Mouse (Mus musculus) CD4-positive, CD25-positive, alpha-beta regulatory T cell, adult 4 months (primary cell): ENCODE data around the gene Cog2. TPM values are rescaled to one million over a fixed set of nuclear protein-coding genes. Genes with fewer than 3 reads are reported as not detected.

Source experiments
- ATAC-seq: one replicate; pipeline ENCODE4 v1.8.0; 2017
- polyA plus RNA-seq, 2 experiments: library from polyadenylated mRNA; unstranded; fragments of 100-300 nt; shearing (Covaris generic); gene quantifications; one replicate each; pipeline ENCODE4 v1.2.1; 2017

Gene Cog2
- 10 to 100 TPM; 49.6 to 62.7 TPM for polyA plus RNA-seq

DNA sequence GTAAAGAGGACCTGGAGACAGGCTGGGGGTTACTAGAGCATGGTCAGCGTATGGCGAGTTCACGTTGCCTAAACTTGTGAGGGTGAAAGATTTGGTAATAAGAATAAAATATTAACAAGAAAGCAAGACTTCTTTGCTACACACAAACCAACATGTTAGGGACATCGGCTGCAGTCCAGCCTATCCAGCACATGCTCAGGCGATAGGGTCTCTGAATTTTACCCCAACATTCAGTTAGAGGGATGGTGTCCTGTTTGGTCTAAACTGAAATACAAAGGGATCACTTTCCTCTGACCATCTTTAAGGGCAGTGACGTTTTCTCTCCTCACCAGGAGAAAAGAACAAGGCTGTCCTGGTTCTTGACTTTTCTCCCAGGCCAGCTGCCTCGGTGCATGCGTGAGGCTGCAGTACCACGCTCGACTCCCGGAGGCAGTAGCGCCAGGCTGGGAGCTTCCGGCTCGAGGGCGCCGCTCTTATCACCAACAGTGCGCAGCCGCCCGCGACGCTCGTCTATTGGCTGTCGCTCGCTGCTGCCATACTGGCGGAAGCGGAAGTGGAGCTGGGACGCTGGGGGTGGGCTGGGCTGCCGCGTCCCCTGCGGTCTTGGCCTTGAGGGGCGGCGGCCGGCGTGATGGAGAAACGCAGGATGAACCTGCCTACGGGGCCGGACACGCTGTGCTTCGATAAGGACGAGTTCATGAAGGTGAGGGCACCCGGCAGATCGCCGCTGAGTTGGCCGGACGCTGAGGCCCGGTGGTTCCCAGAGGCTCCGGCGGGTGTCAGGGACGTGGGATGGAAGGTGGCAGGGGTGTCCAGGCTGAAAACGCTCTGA lies at the start of gene Cog2:
Cog2 (plus strand) TSS at position 519 of the 832 bp plus-strand sequence.
- peak; percentile 100 for ATAC-seq

DNA sequence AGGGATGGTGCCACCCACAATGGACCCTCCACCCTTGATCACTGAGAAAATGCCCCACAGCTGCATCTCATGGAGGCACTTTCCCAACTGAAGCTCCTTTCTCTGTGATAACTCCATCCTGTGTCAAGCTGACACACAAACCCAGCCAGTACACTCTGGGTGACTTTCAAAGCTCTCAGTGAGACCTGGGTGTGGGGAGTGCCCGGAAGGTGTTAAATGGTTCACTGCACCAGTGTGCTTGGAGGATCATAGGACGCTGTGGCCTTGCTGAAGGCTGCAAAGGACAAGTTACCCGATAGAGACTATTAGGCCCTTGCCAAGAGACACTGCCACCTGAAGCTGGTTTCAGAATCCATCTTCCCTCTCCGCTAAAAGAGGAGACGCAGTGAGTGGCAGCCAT lies 44.9 kb upstream of the Cog2 start:
- no peak for ATAC-seq

DNA sequence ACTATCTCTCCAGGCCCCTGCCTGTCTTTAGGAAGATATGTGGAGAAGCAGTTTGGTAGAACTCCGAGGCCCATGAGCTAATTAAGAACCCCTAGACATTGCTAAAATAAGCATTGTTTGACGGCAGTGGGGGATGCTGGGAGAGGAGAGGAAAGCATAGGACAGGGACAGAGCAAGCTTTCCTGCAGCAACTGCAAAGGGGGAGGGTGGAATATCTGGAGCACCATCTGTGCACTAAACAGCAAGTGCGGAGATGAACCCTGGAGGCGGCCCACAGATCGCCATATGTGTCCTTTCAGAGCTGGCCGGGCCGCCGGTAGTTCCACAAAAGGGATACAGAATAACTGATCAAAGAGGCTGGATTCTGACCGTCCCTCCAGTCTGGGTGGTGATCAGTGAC lies 43.9 kb upstream of the Cog2 start:
- ATAC-seq = no peak

DNA sequence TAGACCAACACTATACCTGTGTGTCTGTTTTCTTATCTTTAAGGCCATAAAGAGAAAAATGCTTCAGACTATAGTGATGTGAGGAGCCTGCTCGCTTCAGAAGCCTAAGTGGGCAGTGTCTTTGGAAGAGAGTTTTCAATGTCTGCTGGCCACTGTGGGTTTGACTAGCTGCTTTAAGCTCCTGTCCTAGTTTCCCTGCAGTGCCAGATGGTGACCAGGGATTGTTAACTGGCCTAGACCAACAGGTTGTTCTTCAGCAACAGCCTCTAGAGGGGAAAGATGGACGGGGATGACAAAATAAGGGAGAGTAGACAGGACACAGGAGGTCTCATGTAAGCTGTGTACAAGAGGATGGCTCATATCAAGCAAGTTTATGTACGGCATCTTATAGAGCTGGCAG lies 41.3 kb upstream of the Cog2 start:
- ATAC-seq = no peak

DNA sequence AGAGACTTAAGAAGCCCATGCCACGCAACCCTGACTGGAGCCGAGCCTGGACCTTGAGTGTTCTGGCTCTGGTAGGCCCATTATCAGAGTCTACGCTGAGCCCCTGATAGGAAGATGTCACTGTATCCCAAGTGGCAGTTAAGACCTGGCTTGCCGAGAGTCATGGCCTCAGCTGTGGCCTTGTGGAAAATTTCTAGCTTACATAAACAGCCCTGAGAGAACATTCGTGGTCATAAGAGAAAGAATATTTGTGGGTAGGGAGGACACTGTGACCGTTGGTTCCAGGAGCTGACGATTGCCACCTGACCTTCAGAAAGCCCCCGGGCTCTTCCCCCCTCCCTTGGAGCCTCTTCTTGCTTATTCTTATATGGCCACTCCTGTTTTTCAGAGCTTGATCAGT lies 40.2 kb upstream of the Cog2 start:
- no peak for ATAC-seq

DNA sequence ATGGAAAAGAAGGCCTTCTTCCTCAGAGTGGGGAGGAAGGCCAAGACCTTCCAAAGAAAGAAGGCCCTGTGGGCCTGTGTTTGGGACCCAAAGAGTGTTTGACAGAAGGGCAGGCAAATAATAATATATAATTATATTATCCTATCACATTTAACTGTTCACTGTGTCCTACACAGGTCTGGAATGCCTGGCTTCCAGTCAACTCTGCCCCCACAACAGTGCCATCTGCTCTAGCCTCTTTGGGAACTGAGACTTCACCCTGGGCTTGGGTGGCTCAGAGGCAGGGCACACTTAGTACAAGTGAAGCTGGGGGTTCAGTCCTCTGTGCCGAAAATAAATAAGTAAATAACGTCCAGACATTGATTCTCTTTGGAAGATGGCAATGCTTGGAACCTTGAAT lies 37.8 kb upstream of the Cog2 start:
- no peak for ATAC-seq

DNA sequence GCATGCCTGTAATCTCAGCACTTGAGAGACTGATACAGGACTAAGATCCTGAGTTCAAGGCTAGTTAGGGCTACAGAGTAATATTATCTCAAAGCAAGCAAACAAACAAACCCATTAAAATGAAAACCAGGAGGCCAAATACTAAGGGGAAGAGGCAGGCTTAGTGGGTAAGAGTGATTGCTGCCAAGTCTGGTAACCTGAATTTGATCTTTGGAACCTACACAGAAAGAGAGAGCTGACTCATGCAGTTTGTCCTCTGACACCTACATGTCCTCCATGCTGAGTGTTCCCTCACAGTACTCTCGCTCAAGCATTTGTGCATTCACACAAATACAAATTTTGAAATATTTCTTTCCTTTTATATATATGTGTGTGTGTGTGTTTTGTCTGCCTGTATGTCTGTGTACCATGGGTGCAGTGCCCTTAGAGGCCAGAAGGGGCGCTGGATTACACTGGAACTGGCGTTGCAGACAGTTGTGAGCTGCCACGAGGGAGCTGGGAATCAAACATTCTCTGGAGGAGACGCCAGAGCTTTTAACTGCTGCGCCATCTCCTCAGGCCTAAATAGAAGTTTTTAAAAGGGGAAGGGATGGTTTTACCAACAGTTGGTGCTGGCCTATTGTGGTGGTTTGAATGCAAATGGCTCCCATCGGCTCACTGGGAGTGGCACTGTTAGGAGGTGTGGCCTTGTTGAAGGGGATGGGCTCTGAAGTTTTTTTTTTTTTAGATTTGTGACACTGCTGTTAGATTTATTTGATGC lies 37.0 kb upstream of the Cog2 start:
- ATAC-seq = no peak

DNA sequence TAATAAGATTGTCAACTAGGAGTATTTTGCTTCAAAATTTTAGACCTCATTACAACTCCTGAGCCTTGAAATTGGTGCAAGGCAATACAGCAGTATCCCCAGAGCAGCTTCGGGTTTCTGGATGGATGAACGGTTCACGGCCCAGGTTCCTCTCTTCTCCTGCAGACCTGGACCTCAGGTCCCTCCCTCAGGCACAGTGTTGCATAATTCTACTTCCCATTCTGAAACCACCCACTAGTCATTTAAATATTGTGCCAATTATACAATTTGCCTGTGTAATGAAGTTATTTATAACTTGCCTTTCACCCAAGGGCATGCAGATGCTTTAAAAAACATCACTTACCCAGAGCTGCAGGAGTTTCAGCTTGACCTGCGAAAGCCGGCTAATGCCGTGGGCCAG lies 31.3 kb upstream of the Cog2 start:
- ATAC-seq = no peak

DNA sequence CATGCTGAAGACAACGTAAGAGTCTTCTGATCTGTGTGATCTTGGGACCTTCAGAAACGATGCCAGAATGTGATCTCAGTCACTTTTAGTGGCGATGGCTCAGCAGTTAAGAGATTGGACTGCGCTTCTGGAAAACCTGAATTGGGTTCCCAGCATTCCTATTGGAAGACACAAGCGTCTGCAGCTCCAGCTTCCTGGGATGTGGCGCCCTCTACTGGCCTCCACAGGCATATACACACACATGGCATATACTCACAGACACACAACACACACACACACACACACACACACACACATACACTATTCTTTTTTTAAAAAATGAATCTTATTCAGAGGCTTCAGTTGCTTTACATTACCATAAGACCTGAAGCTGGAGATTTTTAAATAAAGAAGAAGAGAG lies 30.8 kb upstream of the Cog2 start:
- no peak for ATAC-seq

DNA sequence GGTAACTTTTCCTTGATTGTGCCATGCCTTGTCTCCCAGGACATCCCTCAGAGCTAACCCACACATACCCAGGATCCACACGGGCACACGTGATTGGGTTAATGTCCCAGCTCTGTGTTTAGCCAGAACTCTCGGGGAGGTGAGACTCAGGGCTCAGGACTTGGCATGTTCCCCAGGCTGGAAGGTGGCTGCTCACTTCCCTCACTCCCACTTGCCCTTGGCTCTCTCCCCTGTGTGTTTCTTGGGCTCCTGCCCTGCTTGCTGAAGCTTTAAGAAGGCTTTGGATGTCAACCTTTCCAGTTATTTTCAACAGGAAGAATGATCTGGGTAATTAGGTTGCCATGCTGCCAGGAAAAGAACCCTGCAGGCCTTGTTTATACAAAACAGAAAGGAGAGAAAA lies 26.2 kb upstream of the Cog2 start:
- ATAC-seq = no peak

DNA sequence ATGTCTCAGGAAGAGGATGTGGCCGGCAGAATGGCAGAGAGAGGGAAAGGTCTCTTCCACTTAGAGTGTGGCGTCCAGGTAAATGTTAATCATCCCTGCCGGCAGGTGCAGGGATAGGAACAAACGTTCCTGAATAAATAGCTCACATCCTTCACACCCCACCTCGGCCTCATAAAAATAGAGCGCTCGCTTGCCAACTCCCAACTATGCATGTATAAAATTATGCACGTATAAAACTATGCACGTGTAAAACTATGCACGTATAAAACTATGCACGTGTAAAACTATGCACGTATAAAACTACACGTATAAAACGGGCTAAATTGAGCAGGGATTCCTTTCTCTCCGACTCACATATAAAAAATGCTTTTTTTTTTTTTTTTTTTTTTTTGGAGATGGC lies 25.6 kb upstream of the Cog2 start:
- no peak for ATAC-seq

DNA sequence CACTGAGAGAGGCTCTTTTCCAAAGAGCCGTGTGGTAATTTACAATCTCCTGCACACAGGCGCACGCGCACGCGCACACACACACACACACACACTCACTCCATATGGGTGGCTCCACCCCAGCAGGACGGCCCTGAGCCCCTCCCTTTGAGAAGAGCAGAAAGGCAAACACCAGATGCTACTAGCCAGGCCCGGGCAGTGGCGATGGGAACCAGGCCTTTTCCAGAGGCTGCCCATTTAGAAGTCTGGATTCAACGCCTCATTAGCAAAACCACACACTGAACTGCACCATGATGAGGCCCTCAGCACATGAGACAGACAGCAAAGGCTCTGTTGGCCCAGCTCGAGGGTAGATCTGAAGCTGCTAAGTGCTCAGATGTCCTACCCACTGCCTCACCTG lies 24.9 kb upstream of the Cog2 start:
- no peak for ATAC-seq

DNA sequence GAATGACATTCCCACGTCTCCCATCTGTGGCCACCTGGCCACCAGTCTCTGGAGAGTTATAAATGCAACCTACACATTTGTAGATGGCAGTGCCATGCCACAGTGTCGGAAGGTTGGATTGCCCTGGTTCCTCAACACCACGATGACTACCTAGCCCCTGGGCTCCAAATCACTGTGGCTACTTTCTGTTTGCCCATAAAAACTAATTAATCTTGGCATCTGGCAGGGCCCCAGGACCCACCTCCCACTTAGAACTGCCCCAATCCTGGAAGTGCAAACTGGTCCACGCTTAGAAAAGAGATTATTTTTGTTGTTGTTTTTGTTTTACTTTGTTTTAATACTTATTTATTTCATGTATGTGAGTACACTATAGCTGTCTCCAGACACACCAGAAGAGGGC lies 24.3 kb upstream of the Cog2 start:
- no peak for ATAC-seq

DNA sequence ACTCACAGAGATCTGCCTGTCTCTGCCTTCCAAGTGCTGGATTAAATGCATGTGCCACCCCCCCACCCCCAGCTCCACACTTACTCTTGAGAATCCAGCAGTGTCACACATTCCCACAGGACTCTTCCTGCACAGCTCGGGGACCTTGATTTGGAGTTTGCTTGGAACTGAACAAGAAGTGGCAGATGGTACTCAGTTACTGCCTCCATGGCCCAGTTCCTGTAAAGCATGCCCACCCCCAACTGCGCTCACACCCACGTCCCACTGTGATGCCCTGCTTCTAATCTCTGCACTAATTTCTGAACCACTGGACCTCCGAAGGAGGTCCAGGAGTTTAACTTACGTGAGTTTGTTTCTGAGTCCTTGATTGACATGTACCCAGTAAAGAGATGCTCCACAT lies 23.7 kb upstream of the Cog2 start:
- no peak for ATAC-seq

DNA sequence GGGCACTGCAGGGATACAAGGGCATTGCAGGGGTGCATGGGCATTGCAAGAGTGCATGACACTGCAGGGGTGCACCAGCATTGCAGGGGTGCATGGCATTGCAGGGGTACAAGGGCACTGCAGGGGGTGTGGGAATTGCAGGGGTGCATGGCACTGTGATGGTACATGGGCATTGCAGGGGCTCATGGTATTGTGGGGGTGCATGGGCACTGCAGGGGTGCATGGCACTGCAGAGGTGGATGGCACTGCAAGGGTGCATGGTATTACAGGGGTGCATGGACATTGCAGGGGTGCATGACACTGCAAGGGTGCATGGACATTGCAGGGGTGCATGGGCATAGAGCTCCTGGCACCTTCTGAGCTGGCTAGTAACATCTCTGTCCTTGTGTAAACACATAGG lies 22.2 kb upstream of the Cog2 start:
- ATAC-seq = no peak

DNA sequence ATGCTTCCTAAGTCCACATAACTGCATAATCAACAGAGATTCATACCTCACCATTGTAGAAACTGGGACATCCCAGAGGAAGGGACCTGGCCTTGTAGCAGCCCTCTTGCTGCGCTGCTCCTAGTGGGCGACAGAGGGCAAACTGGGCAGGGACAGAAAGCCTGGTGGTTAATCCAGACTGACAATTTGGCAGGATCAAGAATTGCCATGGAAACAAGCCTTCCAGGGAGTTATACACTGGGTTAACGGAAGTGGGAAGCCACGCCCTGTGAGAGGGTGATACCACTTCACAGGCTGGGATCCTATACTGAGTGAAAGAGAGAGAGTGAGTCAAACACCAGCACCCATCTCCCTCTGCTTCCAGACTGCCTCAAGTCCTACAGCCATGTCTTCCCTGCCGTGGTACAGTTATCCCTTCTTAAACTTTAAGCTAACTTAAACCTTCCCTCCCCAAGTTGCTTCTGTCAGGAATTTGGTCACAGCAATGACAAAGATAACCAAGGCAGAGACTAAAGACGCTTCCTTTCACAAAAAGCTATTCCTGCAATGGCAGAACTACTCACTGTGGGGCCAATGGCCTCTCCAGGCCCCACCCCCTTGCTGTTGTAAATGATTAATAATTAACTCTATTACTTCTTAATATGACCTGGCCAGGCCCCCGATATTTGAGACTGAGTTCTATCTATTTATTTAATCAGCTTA lies 21.2 kb upstream of the Cog2 start:
- no peak for ATAC-seq

DNA sequence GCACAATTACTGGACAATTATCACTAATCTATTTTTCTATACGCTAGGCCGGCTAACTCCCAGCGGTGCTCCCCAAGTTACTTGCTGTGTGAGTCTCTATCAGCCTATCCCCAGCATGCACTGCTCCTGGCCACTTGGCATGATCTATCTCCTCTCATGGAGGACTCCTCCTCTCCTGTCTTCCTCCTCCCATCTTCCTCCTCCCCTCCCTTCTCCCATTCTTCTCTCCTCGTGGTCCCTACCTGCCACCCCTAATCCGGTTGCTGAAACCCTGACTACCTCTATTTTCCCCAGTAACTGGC lies 20.7 kb upstream of the Cog2 start:
- ATAC-seq = no peak

DNA sequence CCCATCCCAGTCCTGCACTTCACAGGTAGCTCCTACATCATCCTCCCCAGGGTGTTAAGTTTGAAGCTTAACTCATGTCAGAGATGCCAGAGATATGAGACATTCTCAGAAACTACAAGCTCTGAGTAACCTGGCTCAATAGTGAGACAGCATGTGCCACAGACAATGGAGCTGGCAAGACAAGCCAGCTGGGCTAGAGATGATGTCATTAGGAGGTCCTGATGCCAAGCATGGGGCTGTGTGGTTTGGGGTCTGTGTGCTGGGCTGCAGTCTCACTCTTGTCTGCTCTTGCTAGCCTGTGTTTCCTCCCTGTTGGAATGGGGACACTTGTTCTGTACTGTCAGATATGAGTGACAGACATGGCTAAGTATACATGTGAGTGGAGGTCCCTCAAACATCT lies 14.9 kb upstream of the Cog2 start:
- ATAC-seq = no peak

DNA sequence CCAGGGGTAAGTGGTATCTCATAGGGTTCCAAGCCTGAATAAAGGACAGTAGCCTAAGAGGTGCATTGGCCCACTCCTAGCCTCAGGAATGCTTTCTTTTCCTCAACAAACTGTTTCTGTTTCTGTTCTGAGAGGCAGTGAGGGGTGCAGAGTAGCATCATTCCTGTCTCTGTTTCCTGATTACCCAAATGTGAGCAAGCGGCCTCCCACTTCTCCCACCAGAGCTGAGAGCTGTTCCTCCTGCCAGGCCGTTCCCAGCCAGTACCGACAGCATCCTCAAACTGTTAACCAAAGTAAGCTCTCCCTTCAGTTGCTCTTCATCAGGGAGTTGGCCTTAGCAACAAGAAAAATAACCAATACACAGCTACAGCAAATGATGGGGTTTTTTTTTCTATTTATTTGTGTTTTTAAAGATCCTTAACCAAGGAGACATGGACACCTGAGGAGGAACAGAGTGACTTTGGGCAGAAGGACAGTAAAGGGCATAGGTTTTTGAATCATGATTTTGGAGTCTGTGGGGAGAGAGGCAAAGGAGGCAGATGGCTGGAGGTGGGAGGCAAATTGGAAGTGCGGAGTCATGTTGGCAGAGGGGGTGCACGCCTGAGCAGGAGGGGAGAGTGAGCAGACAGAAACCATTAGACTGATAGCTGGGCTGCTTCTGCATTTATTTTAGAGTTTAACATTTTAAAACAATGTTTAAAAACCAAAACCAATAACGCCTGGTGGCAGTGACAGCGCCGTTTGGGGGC lies 12.8 kb upstream of the Cog2 start:
- no peak for ATAC-seq

DNA sequence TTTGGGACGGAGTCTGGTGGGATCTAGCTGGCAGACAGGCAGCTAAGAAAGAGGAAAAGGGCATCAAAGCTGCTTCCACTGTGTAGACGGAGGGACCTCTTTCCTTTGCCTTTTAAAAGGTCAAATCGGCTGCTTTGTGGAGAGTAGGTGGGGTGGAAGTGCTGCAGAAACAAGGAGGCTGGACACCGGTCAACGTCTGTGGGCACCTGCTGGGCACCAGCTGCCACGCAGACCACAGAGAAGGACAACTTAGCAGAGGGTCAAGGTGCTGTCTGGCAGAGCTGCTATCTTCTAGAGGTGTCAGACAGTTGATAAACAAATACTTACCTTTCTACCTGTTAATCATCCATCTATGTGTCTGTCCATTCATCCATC lies 12.3 kb upstream of the Cog2 start:
- ATAC-seq = no peak

DNA sequence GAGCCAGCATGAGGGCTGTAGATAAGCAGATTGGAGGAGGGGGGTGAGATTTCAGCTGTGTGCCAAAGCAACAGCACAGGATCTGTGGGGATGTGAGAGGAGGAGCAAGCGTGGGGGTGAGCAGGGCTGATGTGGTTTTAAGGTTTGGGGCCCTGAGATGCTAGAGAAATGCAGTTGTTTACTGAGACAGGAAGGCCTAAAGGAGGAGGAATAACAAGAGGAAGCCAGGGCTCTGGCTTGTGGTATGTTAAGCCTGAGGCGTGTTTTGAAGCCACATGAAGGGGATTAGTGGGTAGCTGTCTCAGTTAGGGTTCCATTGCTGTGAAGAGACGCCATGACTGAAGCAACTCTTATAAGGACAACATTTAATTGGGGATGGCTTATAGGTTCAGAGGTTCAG lies 11.4 kb upstream of the Cog2 start:
- ATAC-seq = no peak

DNA sequence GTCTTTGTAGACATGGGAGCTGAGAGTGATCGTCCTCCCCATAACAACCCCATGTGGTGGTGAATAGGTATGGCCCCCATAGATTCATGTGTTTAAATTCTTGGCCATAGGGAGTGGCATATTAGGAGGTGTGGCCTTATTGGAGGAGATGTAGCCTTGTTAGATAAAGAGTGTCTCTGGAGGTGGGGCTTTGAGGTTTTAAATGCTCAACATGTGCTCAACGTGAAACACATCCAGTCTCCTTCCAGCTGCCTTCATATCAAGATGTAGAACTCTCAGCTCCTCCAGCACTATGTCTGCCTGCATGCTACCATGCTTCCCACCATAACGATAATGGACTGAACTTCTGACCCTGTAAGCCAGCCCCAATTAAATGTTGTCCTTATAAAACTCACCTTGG lies 4.5 kb upstream of the Cog2 start:
- ATAC-seq = no peak

DNA sequence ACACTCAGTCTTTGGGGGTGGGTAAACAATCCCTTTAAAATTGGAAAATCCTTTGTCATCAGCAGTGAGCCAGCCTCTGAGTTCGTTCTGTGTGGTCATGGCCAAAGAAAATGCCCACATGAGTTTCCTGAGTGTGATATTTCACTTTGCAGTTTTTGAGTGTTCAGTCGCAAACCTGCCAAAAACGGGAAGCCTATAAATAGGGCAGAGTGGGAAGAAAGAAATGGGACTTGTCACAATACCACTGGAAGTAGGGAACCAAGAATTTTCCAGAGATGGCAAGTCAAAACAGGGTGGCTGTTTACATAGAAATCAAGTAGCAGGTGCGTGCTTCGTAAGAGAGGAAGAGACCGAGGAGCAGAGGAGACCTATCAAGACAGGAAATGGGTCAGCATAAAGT lies 4.0 kb upstream of the Cog2 start:
- ATAC-seq = no peak
